Mouse (Mus musculus) lung, postnatal 0 days (tissue): ENCODE results near the gene Pik3c2b.

ENCODE experiments used
- CTCF ChIP-seq: IDR thresholded peaks from 2 replicates; pipeline ENCODE4 v1.5.1; 2016; ENCODE audit warnings: antibody characterized with exemption, mild to moderate bottlenecking
- EP300 ChIP-seq: IDR thresholded peaks from 2 replicates; pipeline ENCODE4 v1.6.1; 2016; ENCODE audit warnings: antibody characterized with exemption, mild to moderate bottlenecking, control low read depth

GRCm38 (mm10) chr1:133020137-133020894 lies 25.2 kb upstream of the Pik3c2b start:
- TF ChIP-seq CTCF, result no peak
- no peak for TF ChIP-seq EP300
